Mouse (Mus musculus) stomach, embryonic 14.5 days (tissue): ENCODE measurements at regions not wholly inside any gene's neighbourhood (a gene's known extent, or its start where the extent isn't known, plus 50 kb on each side); places are given as distances from the start of the nearest gene placed in this dataset.
A peak's percentile ranks its signal among the peaks of the same experiment; 100 is the strongest.

Experiments used
- ATAC-seq: fragments of 200-750 bp; cut with Nextera tagmentation; 2 replicates; pipeline ENCODE4 v1.8.0; 2017; ENCODE audit warnings: low read depth, moderate TSS enrichment; ENCODE audit not compliant: insufficient number of reproducible peaks, insufficient read depth, low FRiP score
- H3K27ac ChIP-seq: fragments of 300-500 bp; sonication (generic); 2 replicates; pipeline ENCODE4 v1.5.1; 2014; ENCODE audit warnings: mild to moderate bottlenecking, low read length, moderate library complexity, mixed read lengths
- H3K27me3 ChIP-seq: fragments of 300-500 bp; sonication (generic); 2 replicates; pipeline ENCODE4 v1.6.1; 2014; ENCODE audit warnings: low read length, control low read depth, mixed read lengths; ENCODE audit not compliant: control insufficient read depth, insufficient read depth
- H3K36me3 ChIP-seq: fragments of 300-500 bp; sonication (generic); 2 replicates; pipeline ENCODE4 v1.6.1; 2014; ENCODE audit warnings: mild to moderate bottlenecking, control low read depth, low read length, moderate library complexity, mixed read lengths; ENCODE audit not compliant: control insufficient read depth, insufficient read depth
- H3K4me1 ChIP-seq: fragments of 300-500 bp; sonication (generic); 2 replicates; pipeline ENCODE4 v1.6.1; 2014; ENCODE audit warnings: low read length, control low read depth, mixed read lengths; ENCODE audit not compliant: control insufficient read depth, insufficient read depth
- H3K4me2 ChIP-seq: fragments of 300-500 bp; sonication (generic); replicated peaks from 2 replicates; pipeline ENCODE4 v1.6.1; 2014; ENCODE audit warnings: low read depth, low read length, control low read depth
- H3K4me3 ChIP-seq: fragments of 300-500 bp; sonication (generic); 2 replicates; pipeline ENCODE4 v1.5.1; 2014; ENCODE audit warnings: low read depth, low read length, control low read depth
- H3K9ac ChIP-seq: fragments of 300-500 bp; sonication (generic); replicated peaks from 2 replicates; pipeline ENCODE4 v1.6.1; 2014; ENCODE audit warnings: low read depth, mild to moderate bottlenecking, control low read depth, low read length, moderate library complexity, mixed read lengths
- H3K9me3 ChIP-seq: fragments of 300-500 bp; sonication (generic); 2 replicates; pipeline ENCODE4 v1.6.1; 2016; ENCODE audit warnings: low read depth, low read length, control low read depth; ENCODE audit not compliant: control insufficient read depth
- WGBS: fragments of 180-500 bp; shearing (Covaris S2); extraction: QIAGEN DNeasy Blood & Tissue Kit; methylation state at CpG from one replicate; pipeline ENCODE4 v1.1.7; 2014; 5-methylcytosine and 5-hydroxymethylcytosine counted together

GRCm38 (mm10) chr10:117947911-117948310 is 102.1 kb upstream of the Rap1b start:
- 84% methylated on average over 7 of the region's 7 CpGs for WGBS
- Histone ChIP-seq H3K36me3 (no peaks in the 10 kb centered on the region), H3K4me1 (no peaks in the 10 kb centered on the region), H3K9me3 (no peaks in the 10 kb centered on the region), H3K4me2 (no peak overlapping the region), H3K27me3 (no peaks in the 10 kb centered on the region), H3K4me3 (no peak overlapping the region), H3K27ac (no peak overlapping the region), H3K9ac (no peak overlapping the region)
- no peak for ATAC-seq

- no peak for ATAC-seq
- Histone ChIP-seq H3K36me3 (no peaks in the 10 kb centered on the region), H3K4me1 (no peaks in the 10 kb centered on the region), H3K4me3 (no peak overlapping the region), H3K9ac (no peak overlapping the region), H3K4me2 (no peak overlapping the region), H3K27ac (no peak overlapping the region), H3K27me3 (no peaks in the 10 kb centered on the region), H3K9me3 (no peaks in the 10 kb centered on the region)
- 76% methylated on average over 26 of the region's 26 CpGs for WGBS
Observed at GRCm38 (mm10) chr10:117952116-117953025, 106.5 kb upstream of the Rap1b start.

- Histone ChIP-seq H3K4me2 (no peak overlapping the region), H3K27me3 (no peaks in the 10 kb centered on the region), H3K4me1 (no peaks in the 10 kb centered on the region), H3K9ac (no peak overlapping the region), H3K36me3 (no peaks in the 10 kb centered on the region), H3K9me3 (no peaks in the 10 kb centered on the region), H3K27ac (no peak overlapping the region), H3K4me3 (no peak overlapping the region)
- no peak for ATAC-seq
- 27% methylated on average over 12 of the region's 12 CpGs for WGBS
Observed at GRCm38 (mm10) chr10:117953026-117953711, 107.3 kb upstream of the Rap1b start.

- no peak overlapping the region for H3K9ac ChIP-seq
- H3K4me3 ChIP-seq = no peak overlapping the region
- no peaks in the 10 kb centered on the region for H3K36me3 ChIP-seq
- no peak for ATAC-seq
- no peaks in the 10 kb centered on the region for H3K9me3 ChIP-seq
- 64% methylated on average over 17 of the region's 17 CpGs for WGBS
- no peak overlapping the region for H3K4me2 ChIP-seq
- H3K27ac ChIP-seq = no peak overlapping the region
- H3K4me1 ChIP-seq = no peaks in the 10 kb centered on the region
- H3K27me3 ChIP-seq = no peaks in the 10 kb centered on the region
Observed at GRCm38 (mm10) chr10:117956174-117956950, 110.5 kb upstream of the Rap1b start.

GRCm38 (mm10) chr10:117974706-117975105 is 128.9 kb upstream of the Rap1b start:
- H3K36me3 ChIP-seq = no peaks in the 10 kb centered on the region
- H3K27ac ChIP-seq = no peak overlapping the region
- ATAC-seq = no peak
- WGBS = 59% methylated on average over 6 of the region's 6 CpGs
- H3K4me2 ChIP-seq = no peak overlapping the region
- no peaks in the 10 kb centered on the region for H3K9me3 ChIP-seq
- H3K27me3 ChIP-seq = no peaks in the 10 kb centered on the region
- no peak overlapping the region for H3K4me3 ChIP-seq
- H3K9ac ChIP-seq = no peak overlapping the region
- H3K4me1 ChIP-seq = no peaks in the 10 kb centered on the region

GRCm38 (mm10) chr10:117975467-117975866 is 129.6 kb upstream of the Rap1b start:
- no peak for ATAC-seq
- Histone ChIP-seq H3K4me3 (no peak overlapping the region), H3K4me2 (no peak overlapping the region), H3K36me3 (no peaks in the 10 kb centered on the region), H3K4me1 (no peaks in the 10 kb centered on the region), H3K9me3 (no peaks in the 10 kb centered on the region), H3K9ac (no peak overlapping the region), H3K27ac (no peak overlapping the region), H3K27me3 (no peaks in the 10 kb centered on the region)
- WGBS = 84% methylated on average over 1 of the region's 1 CpGs

GRCm38 (mm10) chr10:117979091-117979490 is 133.3 kb upstream of the Rap1b start:
- no peaks in the 10 kb centered on the region for H3K9me3 ChIP-seq
- no peak overlapping the region for H3K4me2 ChIP-seq
- no peak overlapping the region for H3K4me3 ChIP-seq
- ATAC-seq = peak; percentile 37; the same call in 1 of the 2 replicates
- no peak overlapping the region for H3K9ac ChIP-seq
- no peak overlapping the region for H3K27ac ChIP-seq
- no peaks in the 10 kb centered on the region for H3K36me3 ChIP-seq
- no peaks in the 10 kb centered on the region for H3K27me3 ChIP-seq
- 84% methylated on average over 4 of the region's 4 CpGs for WGBS
- H3K4me1 ChIP-seq = no peaks in the 10 kb centered on the region

- no peak overlapping the region for H3K4me2 ChIP-seq
- ATAC-seq = no peak
- no peak overlapping the region for H3K4me3 ChIP-seq
- H3K4me1 ChIP-seq = no peaks in the 10 kb centered on the region
- WGBS = 36% methylated on average over 8 of the region's 8 CpGs
- peak overlapping the region; percentile 36; the same call in 1 of the 2 replicates for H3K27ac ChIP-seq
- no peaks in the 10 kb centered on the region for H3K9me3 ChIP-seq
- H3K9ac ChIP-seq = no peak overlapping the region
- no peaks in the 10 kb centered on the region for H3K27me3 ChIP-seq
- no peaks in the 10 kb centered on the region for H3K36me3 ChIP-seq
Observed at GRCm38 (mm10) chr10:117982611-117983210, 136.9 kb upstream of the Rap1b start.
